Mouse (Mus musculus): ENCODE data around the gene 1700020A23Rik. TPM values are rescaled to one million over a fixed set of nuclear protein-coding genes. Genes with fewer than 3 reads are reported as not detected.
A peak's percentile ranks its signal among the peaks of the same experiment; 100 is the strongest.

1700020A23Rik gene
- polyA plus RNA-seq, 1 experiment from 2014 or later: 0.25 TPM

GRCm38 (mm10) chr2:130390993-130391625 is 13.9 kb upstream of the 1700020A23Rik start:
- no peak overlapping the region for H3K9ac ChIP-seq
- no peak for ATAC-seq
- no peaks in the 10 kb centered on the region for H3K27me3 ChIP-seq
- no peaks in the 10 kb centered on the region for H3K4me1 ChIP-seq
- 87% methylated on average over 11 of the region's 11 CpGs for WGBS
- H3K27ac ChIP-seq: no peak overlapping the region
- no peak overlapping the region for H3K4me2 ChIP-seq
- no peaks in the 10 kb centered on the region for H3K9me3 ChIP-seq (replicated peaks)
- peaks cover 19% of the 10 kb centered on the region for H3K36me3 ChIP-seq (ENCODE audit: poor library complexity, severe bottlenecking)
- H3K4me3 ChIP-seq: no peak overlapping the region

GRCm38 (mm10) chr2:130392836-130393235 is 12.2 kb upstream of the 1700020A23Rik start:
- no peaks in the 10 kb centered on the region for H3K9me3 ChIP-seq (replicated peaks)
- WGBS: 93% methylated on average over 3 of the region's 3 CpGs
- peaks cover under 1% of the 10 kb centered on the region; the same call in 1 of the 2 replicates for H3K27me3 ChIP-seq
- no peak overlapping the region for H3K27ac ChIP-seq
- H3K4me3 ChIP-seq: no peak overlapping the region
- peaks cover 13% of the 10 kb centered on the region for H3K4me1 ChIP-seq
- peaks cover 19% of the 10 kb centered on the region for H3K36me3 ChIP-seq (ENCODE audit: poor library complexity, severe bottlenecking)
- H3K9ac ChIP-seq: no peak overlapping the region
- no peak for ATAC-seq
- H3K4me2 ChIP-seq: no peak overlapping the region

GRCm38 (mm10) chr2:130395696-130396095 is 9.4 kb upstream of the 1700020A23Rik start:
- ATAC-seq: no peak
- Histone ChIP-seq H3K4me2 (no peak overlapping the region), H3K4me3 (no peak overlapping the region), H3K36me3 (ENCODE audit: poor library complexity, severe bottlenecking) (peaks cover 16% of the 10 kb centered on the region), H3K4me1 (peaks cover 17% of the 10 kb centered on the region), H3K9me3 (replicated peaks) (no peaks in the 10 kb centered on the region), H3K27ac (no peak overlapping the region), H3K27me3 (peaks cover 12% of the 10 kb centered on the region), H3K9ac (no peak overlapping the region)
- 92% methylated on average over 11 of the region's 11 CpGs for whole genome bisulfite sequencing

- peak; percentile 85 for ATAC-seq
- Histone ChIP-seq H3K27me3 (peaks cover 12% of the 10 kb centered on the region), H3K4me3 (peak within 1 kb of the TSS; percentile 57), H3K9ac (peak within 1 kb of the TSS; percentile 78), H3K9me3 (replicated peaks) (no peaks in the 10 kb centered on the region), H3K4me2 (peak within 1 kb of the TSS; percentile 95), H3K36me3 (ENCODE audit: poor library complexity, severe bottlenecking) (peaks cover 14% of the 10 kb centered on the region), H3K4me1 (peaks cover 17% of the 10 kb centered on the region), H3K27ac (no peak within 1 kb of the TSS; the same call in 1 of the 2 replicates)
- under 1% methylated on average over 42 of the region's 53 CpGs for WGBS
Observed at GRCm38 (mm10) chr2:130397186-130397985, 7.7 kb upstream of the 1700020A23Rik start, which contains the start of gene Cpxm1. Gene Cpxm1 (minus strand): TSS chr2:130397574.

GRCm38 (mm10) chr2:130398091-130398490 is 7.0 kb upstream of the 1700020A23Rik start:
- no peak for ATAC-seq
- Histone ChIP-seq H3K27ac (no peak overlapping the region), H3K9me3 (replicated peaks) (no peaks in the 10 kb centered on the region), H3K4me3 (peak overlapping the region; percentile 57), H3K27me3 (peaks cover 19% of the 10 kb centered on the region), H3K4me2 (peak overlapping the region; percentile 95), H3K4me1 (peaks cover 17% of the 10 kb centered on the region), H3K9ac (no peak overlapping the region), H3K36me3 (ENCODE audit: poor library complexity, severe bottlenecking) (peaks cover 11% of the 10 kb centered on the region)
- whole genome bisulfite sequencing: 14% methylated on average over 14 of the region's 14 CpGs

GRCm38 (mm10) chr2:130400046-130400445 is 5.0 kb upstream of the 1700020A23Rik start:
- Histone ChIP-seq H3K4me3 (no peak overlapping the region), H3K36me3 (ENCODE audit: poor library complexity, severe bottlenecking) (no peaks in the 10 kb centered on the region; the same call in 1 of the 2 replicates), H3K4me2 (no peak overlapping the region), H3K9me3 (replicated peaks) (no peaks in the 10 kb centered on the region), H3K9ac (no peak overlapping the region), H3K27me3 (peaks cover 19% of the 10 kb centered on the region), H3K27ac (no peak overlapping the region), H3K4me1 (peaks cover 17% of the 10 kb centered on the region)
- WGBS: 91% methylated on average over 1 of the region's 1 CpGs
- ATAC-seq: no peak

- no peak overlapping the region for H3K4me3 ChIP-seq
- no peaks in the 10 kb centered on the region for H3K36me3 ChIP-seq (ENCODE audit: poor library complexity, severe bottlenecking)
- peaks cover 25% of the 10 kb centered on the region for H3K27me3 ChIP-seq
- H3K4me2 ChIP-seq: no peak overlapping the region
- 84% methylated on average over 4 of the region's 4 CpGs for WGBS
- ATAC-seq: no peak
- H3K27ac ChIP-seq: no peak overlapping the region
- peaks cover 12% of the 10 kb centered on the region for H3K4me1 ChIP-seq
- H3K9me3 ChIP-seq (replicated peaks): no peaks in the 10 kb centered on the region
- H3K9ac ChIP-seq: no peak overlapping the region
Observed at GRCm38 (mm10) chr2:130401891-130402290, 3.2 kb upstream of the 1700020A23Rik start.

- Histone ChIP-seq H3K4me3 (no peak within 1 kb of the TSS), H3K36me3 (ENCODE audit: poor library complexity, severe bottlenecking) (no peaks in the 10 kb centered on the region), H3K4me2 (no peak within 1 kb of the TSS), H3K4me1 (peaks cover 6% of the 10 kb centered on the region; the same call in 1 of the 2 replicates), H3K27ac (no peak within 1 kb of the TSS), H3K27me3 (peaks cover 15% of the 10 kb centered on the region; the same call in 1 of the 2 replicates), H3K9me3 (replicated peaks) (no peaks in the 10 kb centered on the region), H3K9ac (no peak within 1 kb of the TSS)
- 68% methylated on average over 2 of the region's 2 CpGs for WGBS
- no peak for ATAC-seq
Observed at GRCm38 (mm10) chr2:130406178-130406577, 1.1 kb downstream of the 1700020A23Rik start, which contains the start of gene Tmem239. Gene Tmem239 (plus strand): TSS chr2:130406478.

GRCm38 (mm10) chr2:130408194-130408593 is 3.1 kb downstream of the 1700020A23Rik start:
- Histone ChIP-seq H3K4me2 (no peak overlapping the region), H3K36me3 (ENCODE audit: poor library complexity, severe bottlenecking) (no peaks in the 10 kb centered on the region), H3K27me3 (peaks cover 8% of the 10 kb centered on the region; the same call in 1 of the 2 replicates), H3K9me3 (replicated peaks) (no peaks in the 10 kb centered on the region), H3K27ac (no peak overlapping the region), H3K4me3 (no peak overlapping the region), H3K4me1 (peaks cover 11% of the 10 kb centered on the region; the same call in 1 of the 2 replicates), H3K9ac (no peak overlapping the region)
- ATAC-seq: 0 out of 2 replicates have a peak, but pooled peaks have one; percentile 50
- WGBS: 13% methylated on average over 6 of the region's 6 CpGs

GRCm38 (mm10) chr2:130411558-130412495 is 6.8 kb downstream of the 1700020A23Rik start:
- Histone ChIP-seq H3K36me3 (ENCODE audit: poor library complexity, severe bottlenecking) (no peaks in the 10 kb centered on the region), H3K4me3 (no peak overlapping the region), H3K27me3 (peaks cover 2% of the 10 kb centered on the region; the same call in 1 of the 2 replicates), H3K9ac (no peak overlapping the region), H3K4me2 (no peak overlapping the region), H3K4me1 (peaks cover 11% of the 10 kb centered on the region; the same call in 1 of the 2 replicates), H3K27ac (no peak overlapping the region), H3K9me3 (replicated peaks) (no peaks in the 10 kb centered on the region)
- 35% methylated on average over 16 of the region's 16 CpGs for WGBS
- peak; percentile 83 for ATAC-seq

- H3K9ac ChIP-seq: no peak overlapping the region
- 86% methylated on average over 3 of the region's 3 CpGs for WGBS
- H3K36me3 ChIP-seq (ENCODE audit: poor library complexity, severe bottlenecking): no peaks in the 10 kb centered on the region
- H3K4me1 ChIP-seq: peaks cover 11% of the 10 kb centered on the region; the same call in 1 of the 2 replicates
- no peak overlapping the region for H3K27ac ChIP-seq
- H3K9me3 ChIP-seq (replicated peaks): no peaks in the 10 kb centered on the region
- H3K4me3 ChIP-seq: no peak overlapping the region
- no peaks in the 10 kb centered on the region for H3K27me3 ChIP-seq
- no peak overlapping the region for H3K4me2 ChIP-seq
- no peak for ATAC-seq
Observed at GRCm38 (mm10) chr2:130412775-130413174, 7.7 kb downstream of the 1700020A23Rik start.
